Mouse (Mus musculus) heart, embryonic 12.5 days (tissue): ENCODE measurements around the gene Gm12666. TPM values are rescaled to one million over a fixed set of nuclear protein-coding genes. Genes with fewer than 3 reads are reported as not detected.
"Not testable (repeated sequence)": the region's sequence is repeated elsewhere in the genome, so short reads cannot be mapped to it uniquely, and the experiment has no call there.

Source experiments
- ATAC-seq: fragments of 200-750 bp; cut with Nextera tagmentation; 2 replicates; pipeline ENCODE4 v1.8.0; 2017; ENCODE audit warnings: moderate TSS enrichment, moderate library complexity; ENCODE audit not compliant: insufficient number of reproducible peaks, low FRiP score
- H3K27ac ChIP-seq: fragments of 300-500 bp; sonication (generic); 2 replicates; pipeline ENCODE4 v1.5.1; 2016; ENCODE audit warnings: mild to moderate bottlenecking, moderate library complexity; ENCODE audit not compliant: poor library complexity, severe bottlenecking
- H3K27me3 ChIP-seq: fragments of 300-500 bp; sonication (generic); replicated peaks from 2 replicates; pipeline ENCODE4 v1.6.1; 2016; ENCODE audit warnings: mild to moderate bottlenecking, moderate library complexity
- H3K36me3 ChIP-seq: fragments of 300-500 bp; sonication (generic); 2 replicates; pipeline ENCODE4 v1.6.1; 2016; ENCODE audit warnings: mild to moderate bottlenecking, moderate library complexity
- H3K4me1 ChIP-seq: fragments of 300-500 bp; sonication (generic); replicated peaks from 2 replicates; pipeline ENCODE4 v1.6.1; 2016; ENCODE audit warnings: mild to moderate bottlenecking
- H3K4me2 ChIP-seq: fragments of 300-500 bp; sonication (generic); 2 replicates; pipeline ENCODE4 v1.6.1; 2016; ENCODE audit warnings: mild to moderate bottlenecking, moderate library complexity
- H3K4me3 ChIP-seq: fragments of 300-500 bp; sonication (generic); 2 replicates; pipeline ENCODE4 v1.5.1; 2016; ENCODE audit warnings: mild to moderate bottlenecking
- H3K9ac ChIP-seq: fragments of 300-500 bp; sonication (generic); 2 replicates; pipeline ENCODE4 v1.6.1; 2016; ENCODE audit warnings: mild to moderate bottlenecking, moderate library complexity
- H3K9me3 ChIP-seq: fragments of 300-500 bp; sonication (generic); replicated peaks from 2 replicates; pipeline ENCODE4 v1.6.1; 2016; ENCODE audit warnings: mild to moderate bottlenecking, moderate library complexity
- WGBS: fragments of 180-500 bp; shearing (Covaris S2); methylation state at CpG from one replicate; pipeline ENCODE4 v1.1.7; 2016; 5-methylcytosine and 5-hydroxymethylcytosine counted together
- polyA plus RNA-seq: library from polyadenylated mRNA; unstranded; fragments of >200 nt; fragmentation: Nextera tagmentation; extraction: Ambion mirVana; gene quantifications from 2 replicates; pipeline ENCODE4 v1.2.1, GENCODE M21; 2016

Gene Gm12666
- not detected in 2 replicates for polyA plus RNA-seq

GRCm38 (mm10) chr4:92191649-92192048, at the start of gene Gm12666:
Gm12666 (minus strand) TSS chr4:92191749.
- not testable (repeated sequence) for H3K27me3 ChIP-seq, H3K4me1 ChIP-seq, H3K9me3 ChIP-seq, H3K27ac ChIP-seq, ATAC-seq, H3K4me3 ChIP-seq, H3K9ac ChIP-seq, H3K36me3 ChIP-seq, H3K4me2 ChIP-seq
- 82% methylated on average over 1 of the region's 1 CpGs for WGBS

DNA sequence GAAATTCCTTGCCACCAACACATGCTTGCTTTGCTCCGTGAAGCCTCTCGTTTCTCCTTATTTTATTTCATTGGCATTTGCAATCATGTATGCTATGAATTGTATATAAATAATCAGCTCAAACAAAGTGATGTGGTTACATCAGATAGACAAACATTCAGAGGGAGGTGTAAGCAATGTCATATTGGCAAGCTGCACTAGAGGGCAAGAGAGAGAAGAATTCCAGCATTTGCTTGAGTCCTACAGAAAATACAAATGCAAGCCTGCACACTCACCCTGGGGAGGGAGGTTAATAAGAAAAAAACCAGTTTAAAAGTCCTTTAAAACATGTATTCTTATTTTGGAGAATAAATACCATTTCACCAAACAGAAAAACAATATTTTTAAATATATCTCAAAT, 34.8 kb upstream of the Gm12666 start:
- H3K9ac ChIP-seq = no peak overlapping the region
- H3K9me3 ChIP-seq = no peaks in the 10 kb centered on the region
- H3K27me3 ChIP-seq = no peaks in the 10 kb centered on the region
- no peak overlapping the region for H3K27ac ChIP-seq
- WGBS = 71% methylated on average over 2 of the region's 2 CpGs
- no peaks in the 10 kb centered on the region for H3K4me1 ChIP-seq
- no peak for ATAC-seq
- H3K4me3 ChIP-seq = no peak overlapping the region
- H3K36me3 ChIP-seq = no peaks in the 10 kb centered on the region
- H3K4me2 ChIP-seq = no peak overlapping the region

DNA sequence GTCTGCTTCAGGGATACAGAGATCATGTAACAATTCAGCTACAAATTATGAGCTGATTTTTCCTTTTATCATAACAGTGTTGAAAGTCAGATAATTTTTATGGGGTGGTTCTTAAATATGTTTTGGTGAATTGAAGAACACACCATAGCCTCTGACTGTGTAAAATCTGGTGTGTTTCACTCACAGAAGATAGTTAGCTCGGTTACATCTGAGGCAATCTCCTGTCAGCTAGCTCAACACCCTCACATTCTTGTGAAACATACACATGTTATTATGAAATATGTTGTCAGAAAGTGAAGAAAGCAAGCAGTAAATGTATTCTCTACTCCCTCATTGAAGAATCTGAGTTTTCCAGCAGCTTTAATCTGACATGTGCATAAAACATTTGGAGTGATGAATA, 24.7 kb upstream of the Gm12666 start:
- 55% methylated on average over 1 of the region's 1 CpGs for WGBS
- Histone ChIP-seq H3K27ac (no peak overlapping the region), H3K4me3 (no peak overlapping the region), H3K4me2 (no peak overlapping the region), H3K9me3 (no peaks in the 10 kb centered on the region), H3K4me1 (no peaks in the 10 kb centered on the region), H3K9ac (no peak overlapping the region), H3K27me3 (no peaks in the 10 kb centered on the region), H3K36me3 (no peaks in the 10 kb centered on the region)
- no peak for ATAC-seq

DNA sequence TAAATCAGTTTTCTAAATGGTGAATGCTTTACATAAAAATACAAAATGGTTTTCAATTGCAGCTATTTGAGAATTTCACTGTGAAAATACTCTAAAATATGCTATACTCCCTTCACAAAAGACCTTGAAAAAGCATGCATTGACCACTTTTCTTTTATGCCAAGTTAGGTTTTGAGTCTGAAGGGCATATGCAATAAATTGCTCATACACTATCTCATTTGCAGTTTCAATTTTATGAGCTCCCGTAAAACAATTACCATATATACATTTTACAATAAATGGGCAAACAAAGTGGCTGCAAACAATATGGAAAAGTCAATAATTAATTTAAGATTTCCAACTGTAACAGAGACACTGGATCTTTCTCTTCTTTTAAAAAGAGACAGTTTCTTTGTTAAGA, 38.9 kb downstream of the Gm12666 start:
- H3K36me3 ChIP-seq = no peaks in the 10 kb centered on the region
- H3K9ac ChIP-seq = no peak overlapping the region
- H3K4me3 ChIP-seq = no peak overlapping the region
- WGBS = 92% methylated on average over 1 of the region's 1 CpGs
- no peaks in the 10 kb centered on the region for H3K4me1 ChIP-seq
- no peaks in the 10 kb centered on the region for H3K27me3 ChIP-seq
- H3K4me2 ChIP-seq = no peak overlapping the region
- H3K9me3 ChIP-seq = no peaks in the 10 kb centered on the region
- no peak overlapping the region for H3K27ac ChIP-seq
- no peak for ATAC-seq

- Histone ChIP-seq H3K4me3 (no peak within 1 kb of the TSS), H3K9ac (no peak within 1 kb of the TSS), H3K27ac (no peak within 1 kb of the TSS), H3K4me1 (no peaks in the 10 kb centered on the region), H3K9me3 (no peaks in the 10 kb centered on the region), H3K4me2 (no peak within 1 kb of the TSS), H3K36me3 (no peaks in the 10 kb centered on the region), H3K27me3 (no peaks in the 10 kb centered on the region)
- no peak for ATAC-seq
Measured at GRCm38 (mm10) chr4:92147134-92147533, 44.4 kb downstream of the Gm12666 start, which contains the start of gene Izumo3. Izumo3 (minus strand) TSS chr4:92147234.

Other genes with a start within 250 kb of the Gm12666 start
- gene Izumo3, start 44.5 kb downstream of the Gm12666 start, polyA plus RNA-seq = not detected in 2 replicates